Mouse (Mus musculus) skeletal muscle tissue, postnatal 0 days (tissue): ENCODE results near the gene Ubl3. TPM values are rescaled to one million over a fixed set of nuclear protein-coding genes. Genes with fewer than 3 reads are reported as not detected.

Experiments
- polyA plus RNA-seq: library from polyadenylated mRNA; unstranded; fragments of >200 nt; fragmentation: Nextera tagmentation; extraction: Ambion mirVana; gene quantifications from 2 replicates; pipeline ENCODE4 v1.2.1, GENCODE M21; 2015

The Ubl3 gene
- polyA plus RNA-seq = 87.5 and 92.7 TPM in 2 replicates

GRCm38 (mm10) chr5:148552187-148553071 lies at the start of gene Ubl3:
Gene Ubl3 (minus strand): TSS chr5:148552789.

Other genes starting within 250 kb of the Ubl3 start
- 10.0 and 12.0 TPM in 2 replicates for gene Slc7a1, start 152.9 kb downstream of the Ubl3 start, polyA plus RNA-seq